Mouse (Mus musculus): ENCODE results near the gene Olfr826. TPM values are rescaled to one million over a fixed set of nuclear protein-coding genes. Genes with fewer than 3 reads are reported as not detected.
"Not testable (repeated sequence)": the region's sequence is repeated elsewhere in the genome, so short reads cannot be mapped to it uniquely, and the experiment has no call there.

Olfr826 gene
- not detected in 2 replicates for polyA plus RNA-seq (2015; fragmentation: Nextera tagmentation; extraction: Ambion mirVana)

- 78% methylated on average over 1 of the region's 1 CpGs for whole genome bisulfite sequencing
- H3K9me3 ChIP-seq = no peaks in the 10 kb centered on the region
- H3K4me2 ChIP-seq = no peak within 1 kb of the TSS
- no peak for ATAC-seq (replicated peaks)
- no peaks in the 10 kb centered on the region for H3K4me1 ChIP-seq
- no peak within 1 kb of the TSS for H3K27ac ChIP-seq
- no peak within 1 kb of the TSS for H3K4me3 ChIP-seq
- H3K36me3 ChIP-seq (replicated peaks) = no peaks in the 10 kb centered on the region
- no peak within 1 kb of the TSS for H3K9ac ChIP-seq
- H3K27me3 ChIP-seq (replicated peaks) = no peaks in the 10 kb centered on the region
Observed at GRCm38 (mm10) chr10:130184086-130184485, at the start of gene Olfr826. TSS of gene Olfr826 (minus strand) at chr10:130184186.

DNA sequence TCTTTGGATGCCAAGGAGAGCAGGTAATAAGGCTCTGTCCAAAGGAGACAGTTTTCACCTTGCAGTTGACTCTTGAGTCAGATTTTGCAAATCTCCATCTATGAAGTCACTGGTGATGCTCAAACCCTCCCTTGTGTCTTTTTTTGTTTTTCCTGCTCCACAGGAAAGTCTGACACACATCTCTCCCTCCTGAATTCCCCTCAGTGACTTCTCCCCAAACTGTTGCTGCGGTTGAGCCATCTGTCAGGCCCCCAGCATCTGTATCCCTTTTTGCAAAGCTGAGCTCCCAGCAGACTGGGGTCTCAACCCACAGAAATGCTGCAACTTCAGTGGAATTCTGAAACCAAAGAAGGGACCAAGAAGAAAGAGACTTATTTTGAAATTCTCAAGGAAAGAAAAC lies 48.1 kb upstream of the Olfr826 start:
- Histone ChIP-seq H3K4me2 (no peak overlapping the region), H3K4me1 (no peaks in the 10 kb centered on the region), H3K36me3 (replicated peaks) (no peaks in the 10 kb centered on the region), H3K27ac (no peak overlapping the region), H3K27me3 (replicated peaks) (no peaks in the 10 kb centered on the region), H3K9ac (no peak overlapping the region), H3K9me3 (no peaks in the 10 kb centered on the region), H3K4me3 (no peak overlapping the region)
- ATAC-seq (replicated peaks) = no peak
- 63% methylated on average over 1 of the region's 1 CpGs for WGBS

DNA sequence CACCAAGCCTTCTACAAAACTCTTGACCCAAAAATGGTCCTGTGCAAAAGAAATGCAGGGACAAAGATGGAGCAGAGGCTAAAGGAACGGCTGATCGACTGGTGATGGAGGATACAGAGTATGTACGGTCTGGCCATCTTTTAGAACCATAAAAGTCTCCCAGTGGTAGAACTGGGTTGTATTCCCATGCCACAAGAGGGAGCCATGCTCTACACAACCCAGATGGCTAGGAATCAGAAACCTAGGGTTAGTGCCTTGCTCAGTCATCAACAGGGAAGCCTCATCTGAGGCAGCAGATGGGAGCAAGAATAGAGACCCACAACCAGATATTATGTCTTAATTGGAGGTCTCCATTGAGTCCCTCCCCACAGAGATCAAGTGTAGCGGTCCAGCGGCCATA lies 45.6 kb upstream of the Olfr826 start:
- Histone ChIP-seq H3K36me3 (replicated peaks) (no peaks in the 10 kb centered on the region), H3K9me3 (no peaks in the 10 kb centered on the region), H3K4me2 (no peak overlapping the region), H3K4me3 (no peak overlapping the region), H3K27ac (no peak overlapping the region), H3K27me3 (replicated peaks) (no peaks in the 10 kb centered on the region), H3K9ac (no peak overlapping the region), H3K4me1 (no peaks in the 10 kb centered on the region)
- 88% methylated on average over 5 of the region's 5 CpGs for WGBS
- no peak for ATAC-seq (replicated peaks)

- Histone ChIP-seq H3K9me3 (no peaks in the 10 kb centered on the region), H3K27ac (no peak overlapping the region), H3K4me2 (no peak overlapping the region), H3K27me3 (replicated peaks) (no peaks in the 10 kb centered on the region), H3K9ac (no peak overlapping the region), H3K36me3 (replicated peaks) (no peaks in the 10 kb centered on the region), H3K4me3 (no peak overlapping the region), H3K4me1 (no peaks in the 10 kb centered on the region)
- ATAC-seq (replicated peaks) = peak; percentile 97
- 0% methylated on average over 1 of the region's 1 CpGs for WGBS
Observed at GRCm38 (mm10) chr10:130228246-130228645, 44.3 kb upstream of the Olfr826 start.

DNA sequence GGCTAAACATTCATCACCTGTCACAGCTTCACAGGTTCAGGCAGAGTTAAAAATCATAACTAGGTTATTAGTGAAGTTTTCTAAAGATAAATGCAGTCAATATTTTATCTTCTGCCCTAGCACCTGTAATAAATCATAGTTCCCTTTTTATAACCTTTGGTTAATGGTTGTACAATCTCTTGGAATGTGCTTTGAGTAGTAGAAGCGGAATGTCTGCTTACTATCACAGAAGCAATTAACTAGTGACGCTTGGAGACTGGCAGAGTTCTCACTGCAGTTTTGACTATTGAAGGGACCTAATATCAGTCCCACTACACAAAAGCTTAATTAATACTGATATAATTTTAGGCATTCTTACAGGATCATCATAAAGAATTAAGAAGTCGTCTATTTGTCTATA lies 41.0 kb upstream of the Olfr826 start:
- H3K9ac ChIP-seq = no peak overlapping the region
- H3K9me3 ChIP-seq = no peaks in the 10 kb centered on the region
- 82% methylated on average over 3 of the region's 3 CpGs for WGBS
- no peak overlapping the region for H3K4me3 ChIP-seq
- no peak overlapping the region for H3K27ac ChIP-seq
- H3K4me2 ChIP-seq = no peak overlapping the region
- no peaks in the 10 kb centered on the region for H3K27me3 ChIP-seq (replicated peaks)
- no peak for ATAC-seq (replicated peaks)
- no peaks in the 10 kb centered on the region for H3K4me1 ChIP-seq
- H3K36me3 ChIP-seq (replicated peaks) = no peaks in the 10 kb centered on the region

- H3K27me3 ChIP-seq (replicated peaks) = no peaks in the 10 kb centered on the region
- H3K4me2 ChIP-seq = no peak within 1 kb of the TSS
- no peak within 1 kb of the TSS for H3K4me3 ChIP-seq
- no peak within 1 kb of the TSS for H3K9ac ChIP-seq
- H3K4me1 ChIP-seq = no peaks in the 10 kb centered on the region
- no peaks in the 10 kb centered on the region for H3K9me3 ChIP-seq
- no peak within 1 kb of the TSS for H3K27ac ChIP-seq
- no peaks in the 10 kb centered on the region for H3K36me3 ChIP-seq (replicated peaks)
- no peak for ATAC-seq (replicated peaks)
- 100% methylated on average over 1 of the region's 1 CpGs for WGBS
Observed at GRCm38 (mm10) chr10:130214303-130214702, 30.3 kb upstream of the Olfr826 start, which contains the start of gene Olfr827. TSS of gene Olfr827 (minus strand) at chr10:130214403.

DNA sequence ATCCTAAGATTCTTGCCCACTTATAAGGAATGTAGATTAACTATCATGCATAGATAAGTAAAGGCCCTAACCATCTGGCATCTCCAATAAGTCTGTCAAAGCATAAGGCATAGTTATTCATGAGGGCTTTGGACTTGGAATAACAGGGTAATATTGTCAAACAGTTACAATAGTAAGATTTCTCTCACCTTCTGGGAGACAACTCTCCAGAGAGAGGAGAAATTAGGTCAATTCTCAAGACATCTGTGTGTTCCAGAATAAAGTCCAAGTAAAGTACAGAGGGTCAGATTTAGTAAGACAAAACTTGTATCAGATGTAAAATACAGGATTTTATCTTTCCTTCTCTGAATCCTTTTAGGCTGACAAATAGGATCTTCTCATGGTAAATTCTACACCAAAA lies 17.3 kb downstream of the Olfr826 start, which contains the start of gene Olfr825:
Gene Olfr825 (minus strand): TSS at position 101 of the 400 bp plus-strand sequence.
- Histone ChIP-seq H3K9ac (no peak within 1 kb of the TSS), H3K27ac (no peak within 1 kb of the TSS), H3K36me3 (replicated peaks) (no peaks in the 10 kb centered on the region), H3K27me3 (replicated peaks) (no peaks in the 10 kb centered on the region), H3K4me3 (no peak within 1 kb of the TSS), H3K9me3 (no peaks in the 10 kb centered on the region), H3K4me2 (no peak within 1 kb of the TSS), H3K4me1 (no peaks in the 10 kb centered on the region)
- no peak for ATAC-seq (replicated peaks)

GRCm38 (mm10) chr10:130165196-130165595 lies 18.8 kb downstream of the Olfr826 start:
- Histone ChIP-seq H3K9ac (no peak overlapping the region), H3K9me3 (no peaks in the 10 kb centered on the region), H3K4me1 (no peaks in the 10 kb centered on the region), H3K27me3 (replicated peaks) (no peaks in the 10 kb centered on the region), H3K27ac (no peak overlapping the region), H3K36me3 (replicated peaks) (no peaks in the 10 kb centered on the region), H3K4me2 (no peak overlapping the region), H3K4me3 (no peak overlapping the region)
- ATAC-seq (replicated peaks) = no peak

- Histone ChIP-seq H3K9me3 (no peaks in the 10 kb centered on the region), H3K9ac (no peak overlapping the region), H3K27ac (no peak overlapping the region), H3K27me3 (replicated peaks) (no peaks in the 10 kb centered on the region), H3K36me3 (replicated peaks) (no peaks in the 10 kb centered on the region), H3K4me3 (no peak overlapping the region), H3K4me1 (no peaks in the 10 kb centered on the region), H3K4me2 (no peak overlapping the region)
- ATAC-seq (replicated peaks) = no peak
- WGBS = 85% methylated on average over 5 of the region's 5 CpGs
Observed at GRCm38 (mm10) chr10:130144121-130144520, 39.9 kb downstream of the Olfr826 start.

DNA sequence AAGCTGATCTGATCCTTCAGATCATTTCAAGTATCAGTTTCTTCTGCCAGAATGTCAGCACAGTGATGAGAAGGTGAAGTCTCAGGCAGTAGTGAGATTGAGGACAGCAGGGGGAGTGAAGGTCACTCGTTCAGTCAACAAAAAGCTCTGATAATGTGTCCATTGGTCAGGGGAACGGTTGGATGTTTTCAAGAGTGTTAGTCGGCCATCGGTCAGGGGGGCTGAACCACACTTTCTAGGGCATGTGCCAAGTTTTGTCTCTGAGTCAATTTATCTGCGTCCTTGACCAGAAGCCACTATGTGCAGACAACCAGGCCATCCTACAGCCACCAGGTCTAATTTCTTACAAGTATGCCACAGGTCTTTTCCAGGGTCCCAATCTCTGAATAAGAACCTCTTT lies 41.5 kb downstream of the Olfr826 start:
- not testable (repeated sequence) for H3K27ac ChIP-seq; H3K27me3 ChIP-seq (replicated peaks); H3K9me3 ChIP-seq; H3K4me3 ChIP-seq; H3K9ac ChIP-seq; H3K36me3 ChIP-seq (replicated peaks); H3K4me2 ChIP-seq; ATAC-seq (replicated peaks); H3K4me1 ChIP-seq
- WGBS = 90% methylated on average over 5 of the region's 5 CpGs

DNA sequence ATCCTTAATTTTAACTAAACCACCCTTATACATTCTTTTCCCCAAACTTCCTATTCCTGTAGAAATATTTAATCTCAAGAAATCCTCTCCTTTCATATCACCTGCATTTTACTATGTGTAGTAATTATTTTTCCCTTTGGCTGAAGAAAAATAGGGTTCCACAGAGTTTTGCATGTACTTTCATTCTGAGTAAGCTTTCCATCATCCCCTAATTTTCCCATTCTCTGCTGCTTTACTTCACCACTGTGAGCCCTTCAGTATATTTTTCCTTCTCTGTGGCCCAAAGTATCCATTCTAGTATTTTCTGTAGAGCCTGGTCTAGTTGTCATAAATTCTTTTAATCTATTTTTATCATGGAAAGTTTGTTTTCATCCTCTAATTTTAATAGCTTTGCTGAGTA lies 49.2 kb downstream of the Olfr826 start:
- Histone ChIP-seq H3K9ac (no peak overlapping the region), H3K4me3 (no peak overlapping the region), H3K27ac (no peak overlapping the region), H3K27me3 (replicated peaks) (no peaks in the 10 kb centered on the region), H3K4me2 (no peak overlapping the region), H3K9me3 (no peaks in the 10 kb centered on the region), H3K4me1 (no peaks in the 10 kb centered on the region), H3K36me3 (replicated peaks) (no peaks in the 10 kb centered on the region)
- ATAC-seq (replicated peaks) = no peak

DNA sequence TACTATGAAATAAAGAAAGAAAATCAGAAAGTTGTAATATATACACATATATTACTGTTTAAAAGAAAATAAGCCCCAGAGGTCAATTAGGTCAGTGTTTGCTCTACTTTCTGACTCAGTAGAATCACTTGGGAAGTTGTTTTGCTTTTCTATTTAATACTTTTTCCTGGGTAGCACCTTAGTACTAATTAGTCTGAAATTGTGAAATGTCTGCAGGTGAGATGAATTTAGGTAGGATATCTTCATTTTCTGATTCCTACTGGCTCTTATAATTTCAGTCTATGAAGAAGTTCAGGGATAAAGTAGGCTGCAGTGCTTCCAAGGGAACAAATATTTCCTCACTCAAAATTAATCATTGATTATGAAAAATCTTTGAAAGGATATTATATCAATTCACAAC lies 54.1 kb downstream of the Olfr826 start, which contains the start of gene Olfr824:
Gene Olfr824 (minus strand): TSS at position 101 of the 400 bp plus-strand sequence.
- H3K4me3 ChIP-seq; ATAC-seq (replicated peaks); H3K27me3 ChIP-seq (replicated peaks); H3K36me3 ChIP-seq (replicated peaks); H3K27ac ChIP-seq; H3K9me3 ChIP-seq; H3K9ac ChIP-seq; H3K4me2 ChIP-seq; H3K4me1 ChIP-seq: not testable (repeated sequence)
